Mouse (Mus musculus): ENCODE results near the gene Arrb2.
A peak's percentile ranks its signal among the peaks of the same experiment; 100 is the strongest.
"Not testable (repeated sequence)": the region's sequence is repeated elsewhere in the genome, so short reads cannot be mapped to it uniquely, and the experiment has no call there.

Gene Arrb2

DNA sequence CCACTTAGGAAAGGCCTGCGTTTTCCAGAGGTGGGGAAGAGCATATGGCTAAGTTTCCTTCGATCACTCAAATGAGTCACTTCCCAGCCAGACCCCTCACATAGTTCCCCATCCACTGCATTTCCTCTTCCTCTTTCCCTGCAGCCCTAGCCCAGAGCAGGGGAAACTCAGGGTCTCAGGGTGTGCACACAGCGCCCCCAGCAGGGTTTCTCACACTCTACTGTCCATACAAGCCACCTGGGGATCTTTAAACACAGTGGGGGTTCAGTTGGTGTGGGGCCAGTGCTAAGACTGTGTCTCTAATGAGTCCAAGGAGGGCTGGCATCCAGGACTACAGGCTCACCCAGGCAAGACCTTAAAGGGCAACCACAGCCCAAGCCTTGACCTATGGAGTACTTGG lies 14.3 kb downstream of the Arrb2 start:
- DNase-seq: no peak

DNA sequence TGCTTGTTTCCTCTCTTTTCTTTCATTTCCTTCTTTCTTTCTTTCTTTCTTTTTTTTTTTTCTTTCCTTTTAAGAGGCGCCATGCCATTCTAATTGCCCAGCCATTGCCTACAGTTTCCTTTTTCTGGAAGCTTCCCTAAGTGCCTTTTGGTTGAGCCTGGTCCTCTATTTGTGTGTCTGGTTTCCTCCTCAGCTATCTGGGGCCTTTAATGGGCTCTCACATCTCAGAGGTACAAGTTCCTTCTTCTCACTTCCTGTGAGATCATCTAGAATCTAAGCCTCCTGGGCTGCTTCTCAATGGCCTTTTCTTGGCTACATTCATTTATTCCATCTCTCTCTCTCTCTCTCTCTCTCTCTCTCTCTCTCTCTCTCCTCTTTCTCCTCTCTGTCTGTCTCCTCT lies 14.9 kb downstream of the Arrb2 start:
- DNase-seq: no peak

DNA sequence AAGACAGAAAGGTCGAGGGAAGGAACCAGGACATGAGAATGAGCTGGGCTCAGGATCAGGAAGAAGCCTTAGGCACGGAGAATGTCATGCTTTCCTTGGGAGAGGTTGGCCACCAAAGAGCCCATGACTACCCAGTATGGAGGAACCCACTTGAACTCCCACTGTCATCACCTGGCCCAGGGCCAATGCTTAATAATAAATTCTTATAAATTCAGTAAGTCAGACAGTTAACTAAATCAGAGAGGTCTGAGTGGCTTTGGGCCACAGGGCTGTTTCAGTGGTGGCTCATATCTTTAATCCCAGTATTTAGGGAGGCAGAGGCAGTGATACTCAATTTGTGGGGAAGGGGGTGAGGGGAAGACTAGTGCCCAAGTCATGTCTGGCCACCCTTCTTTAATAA lies 18.5 kb downstream of the Arrb2 start:
- DNase-seq: no peak

DNA sequence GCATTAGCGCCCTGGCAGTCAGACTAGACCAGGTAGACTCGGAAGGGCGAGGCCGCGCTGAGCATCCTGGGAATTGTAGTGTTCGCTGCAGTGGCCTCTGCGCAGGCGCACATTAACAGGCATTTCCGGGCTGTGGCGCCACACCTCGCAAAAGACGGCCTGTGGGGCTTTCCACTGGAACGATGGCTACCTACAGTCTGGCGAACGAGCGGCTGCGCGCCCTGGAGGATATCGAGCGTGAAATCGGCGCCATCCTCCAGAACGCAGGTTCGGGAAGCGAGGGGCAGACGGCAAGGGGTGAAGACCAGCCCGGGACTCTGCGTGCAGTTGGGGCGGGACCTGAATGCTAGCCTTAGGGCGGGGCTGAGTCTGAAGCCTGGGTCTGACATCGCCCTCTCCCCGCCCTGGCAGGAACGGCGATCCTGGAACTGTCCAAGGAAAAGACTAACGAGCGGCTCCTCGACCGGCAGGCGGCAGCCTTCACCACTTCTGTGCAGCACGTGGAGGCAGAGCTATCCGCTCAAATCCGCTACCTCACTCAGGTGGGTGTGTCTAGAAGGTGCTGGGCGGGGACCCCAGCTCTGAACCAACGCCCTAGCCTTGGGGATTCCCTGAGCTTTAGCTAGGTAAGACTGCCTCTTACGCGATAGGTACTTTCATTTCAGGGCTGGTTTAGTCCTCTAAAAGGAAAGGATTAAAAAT lies 19.5 kb downstream of the Arrb2 start, which contains the start of gene Med11:
Med11 (plus strand) TSS at position 123 of the 702 bp plus-strand sequence.
- peak; percentile 92 to 93 for DNase-seq

DNA sequence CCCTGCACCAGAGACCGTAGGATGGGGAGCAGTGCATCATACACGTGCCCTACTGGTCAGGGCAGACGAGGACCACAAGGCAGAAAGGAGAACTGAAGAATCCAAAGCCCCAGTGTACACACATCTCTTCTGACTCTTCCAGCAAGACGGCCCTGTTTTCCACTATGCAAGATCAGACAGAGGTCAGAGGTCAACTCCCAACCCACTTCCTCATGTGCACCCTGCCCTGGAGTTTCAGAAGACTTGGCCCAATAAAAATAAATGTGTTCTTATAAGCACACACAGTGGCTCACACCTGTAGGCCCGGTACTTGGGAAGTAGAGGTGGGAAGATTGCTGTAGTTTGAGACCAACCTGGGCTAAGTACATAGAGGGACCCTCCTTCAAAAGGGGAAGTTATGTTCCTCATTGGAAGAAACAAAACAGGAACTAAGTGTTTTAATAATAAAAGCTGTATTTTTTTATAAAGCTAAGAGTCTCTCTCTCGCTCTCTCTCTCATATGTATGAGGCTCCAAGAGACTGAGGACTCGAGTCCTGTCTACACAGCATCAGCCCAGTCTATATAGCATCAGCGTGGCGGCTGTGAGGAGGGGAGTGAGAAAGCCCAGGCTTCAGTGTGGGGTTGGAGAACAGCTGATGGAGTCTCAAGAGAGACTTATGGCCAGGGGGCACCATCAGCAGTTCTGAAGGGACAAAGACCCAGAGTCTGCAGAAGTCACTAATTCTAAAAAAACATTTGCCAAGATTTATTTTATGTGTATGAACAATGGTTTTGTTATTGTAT lies 21.0 kb downstream of the Arrb2 start:
- DNase-seq: peak; percentile 51 to 54

DNA sequence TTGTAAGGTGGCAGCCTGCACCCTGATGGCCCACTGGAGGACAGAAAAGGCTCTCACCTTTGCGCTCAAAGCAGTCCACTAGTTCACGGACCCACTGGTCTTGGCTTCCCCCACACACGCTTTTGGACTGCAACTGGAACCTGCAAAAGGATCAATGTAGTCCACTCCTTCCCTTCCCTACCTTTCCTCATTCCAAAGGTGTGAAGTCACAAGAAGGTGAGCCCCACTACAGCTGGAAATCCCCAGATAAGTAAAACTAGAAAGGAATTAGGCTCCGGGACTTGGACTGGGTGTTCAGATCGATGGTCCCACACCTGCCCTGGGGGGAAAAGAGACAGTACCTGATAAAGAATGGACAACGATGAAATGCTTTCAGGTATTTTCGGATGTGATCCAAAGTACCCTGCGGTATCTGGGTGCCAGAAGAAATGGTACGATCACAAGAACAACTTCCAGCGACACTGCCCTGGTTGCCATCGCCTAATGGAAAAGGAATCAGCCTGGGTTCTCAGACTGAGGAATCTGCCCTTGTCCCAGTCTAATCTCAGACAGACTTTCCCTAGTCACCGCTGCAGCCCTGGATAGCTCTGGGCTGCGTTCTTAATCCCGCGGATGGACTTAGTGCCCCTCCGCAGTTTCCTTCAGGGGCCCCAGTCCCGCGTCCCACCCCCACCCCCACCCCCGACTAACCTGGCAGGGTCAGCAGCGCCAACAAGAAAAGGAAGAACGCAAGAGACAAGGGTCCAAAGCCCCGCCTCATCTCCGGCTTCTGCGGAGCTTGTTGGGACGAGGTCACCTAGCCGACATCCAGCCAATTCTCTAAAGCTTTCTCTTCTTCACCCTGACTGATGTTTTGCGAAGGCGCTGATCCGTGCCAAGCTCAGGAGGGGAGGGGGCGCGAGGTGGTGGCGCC lies 26.5 kb downstream of the Arrb2 start, which contains the start of gene Zmynd15:
Zmynd15 (plus strand) TSS at position 746 of the 913 bp plus-strand sequence.
- DNase-seq: peak; percentile 16 to 23

DNA sequence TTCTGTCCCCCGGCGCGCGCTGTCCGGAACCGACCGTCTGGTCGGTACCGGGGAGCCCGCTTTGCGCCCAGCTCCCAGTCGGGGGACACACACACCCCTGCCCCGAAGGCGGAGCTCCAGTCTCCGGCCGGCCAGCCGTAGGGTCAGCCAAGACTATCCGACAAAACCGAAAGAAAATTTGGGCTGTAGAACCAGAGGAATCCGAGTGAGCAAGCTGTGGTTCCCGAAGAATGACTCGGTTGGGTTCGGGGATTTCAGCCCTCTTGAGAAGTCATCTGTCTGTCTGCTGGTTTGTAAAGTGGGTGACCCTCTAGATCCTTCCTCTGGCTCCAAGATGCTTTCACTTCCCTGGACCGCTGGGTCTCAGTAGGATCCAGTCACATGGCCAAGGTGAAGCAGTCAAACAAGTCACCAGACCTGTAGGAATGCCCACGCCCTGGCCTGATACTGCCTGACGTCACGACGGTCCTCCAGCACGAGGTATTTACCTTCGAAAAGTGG lies 27.2 kb downstream of the Arrb2 start, which contains the start of gene Cxcl16:
Cxcl16 (minus strand) TSS at position 384 of the 501 bp plus-strand sequence.
- peak; percentile 41 to 46 for DNase-seq

DNA sequence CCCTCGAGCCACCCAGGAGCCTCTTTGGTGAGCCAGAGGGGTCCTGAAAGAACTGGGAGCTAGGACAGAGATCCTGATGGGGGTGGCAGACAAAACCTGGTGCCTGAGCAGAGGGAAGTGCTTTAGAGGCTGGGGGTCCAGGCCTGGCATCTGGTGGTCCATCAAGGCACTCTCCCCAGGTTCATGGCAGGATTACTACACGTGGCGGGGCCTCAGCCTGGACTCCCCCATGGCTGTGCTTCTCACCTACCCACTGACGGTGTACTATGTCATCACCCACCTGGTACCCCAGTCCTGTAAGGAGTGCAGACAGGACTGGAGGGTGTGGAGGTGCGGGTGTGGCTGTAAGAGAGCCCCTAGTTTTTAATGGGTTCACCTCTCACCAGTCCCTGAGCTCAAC lies 31.5 kb downstream of the Arrb2 start:
- DNase-seq: no peak

DNA sequence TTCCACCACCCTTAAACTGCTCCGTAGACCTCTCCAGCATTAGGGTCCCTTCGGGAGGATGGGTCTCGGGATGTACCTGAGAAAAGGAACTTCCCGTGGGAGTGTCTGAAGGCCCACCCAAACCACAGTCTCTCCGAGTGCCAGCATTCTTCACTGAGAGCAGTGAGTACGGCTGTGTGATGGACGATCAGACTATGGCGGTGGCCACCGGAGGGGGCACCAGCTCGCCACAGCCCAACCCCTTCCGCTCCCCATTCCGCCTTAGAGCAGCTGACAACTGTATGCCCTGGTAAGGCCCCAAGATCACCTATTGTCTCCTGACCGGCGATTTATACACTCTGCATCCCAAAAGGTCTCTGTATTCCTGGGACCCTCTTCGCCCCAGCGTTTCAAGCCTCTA lies 32.8 kb downstream of the Arrb2 start:
- DNase-seq: no peak

DNA sequence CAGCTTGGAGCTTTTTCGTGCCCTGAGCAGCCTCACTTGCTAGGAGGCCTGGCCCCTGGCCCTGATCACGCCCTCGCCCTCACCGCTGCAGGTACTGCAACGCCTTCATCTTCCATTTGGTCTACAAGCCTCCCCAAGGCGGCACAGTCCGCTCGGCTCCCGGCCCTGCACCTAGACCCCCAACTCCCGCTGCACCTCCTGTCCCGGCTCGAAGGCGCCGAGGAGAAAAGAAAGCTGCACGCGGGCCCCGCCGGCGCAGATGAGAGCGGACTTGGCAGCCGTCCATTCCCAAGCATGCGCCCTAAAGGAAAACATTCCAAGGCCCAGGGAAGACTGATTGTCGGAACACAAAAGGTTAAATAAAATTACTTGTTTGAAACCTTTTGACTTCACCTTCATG lies 33.4 kb downstream of the Arrb2 start:
- no peak for DNase-seq

DNA sequence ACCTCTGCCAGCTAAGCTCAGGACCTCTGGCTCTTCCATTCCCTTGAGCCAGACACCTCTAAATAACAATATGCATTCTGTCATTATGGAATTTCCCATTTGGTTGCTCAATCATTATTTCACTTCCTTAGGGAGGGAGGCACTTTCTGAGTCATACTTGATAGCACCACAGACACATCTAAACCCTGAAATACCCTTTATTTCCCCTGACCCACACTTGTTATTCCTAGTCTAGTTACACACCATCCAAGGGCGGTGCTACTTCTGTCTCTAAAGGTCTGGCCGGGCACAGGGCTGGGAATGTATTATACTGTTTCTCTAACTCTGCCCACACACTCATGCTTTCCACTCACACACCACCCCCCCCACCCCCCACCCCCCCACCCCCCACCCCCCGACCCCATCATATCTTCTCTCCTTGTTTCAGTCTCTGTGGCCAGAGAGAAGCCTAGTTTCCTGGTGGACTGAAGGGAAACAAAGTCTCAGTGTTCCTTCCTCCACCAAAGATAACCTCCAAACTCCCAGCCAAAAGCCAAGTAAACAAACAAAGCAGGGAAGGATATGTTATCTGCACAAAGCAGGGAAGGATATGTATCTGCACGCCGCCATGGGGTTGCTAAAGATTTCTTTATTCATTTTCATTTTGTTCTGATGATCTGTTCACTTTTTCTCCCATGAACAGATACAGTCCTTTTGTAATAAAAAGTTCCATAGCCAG lies 35.6 kb downstream of the Arrb2 start:
- no peak for DNase-seq

DNA sequence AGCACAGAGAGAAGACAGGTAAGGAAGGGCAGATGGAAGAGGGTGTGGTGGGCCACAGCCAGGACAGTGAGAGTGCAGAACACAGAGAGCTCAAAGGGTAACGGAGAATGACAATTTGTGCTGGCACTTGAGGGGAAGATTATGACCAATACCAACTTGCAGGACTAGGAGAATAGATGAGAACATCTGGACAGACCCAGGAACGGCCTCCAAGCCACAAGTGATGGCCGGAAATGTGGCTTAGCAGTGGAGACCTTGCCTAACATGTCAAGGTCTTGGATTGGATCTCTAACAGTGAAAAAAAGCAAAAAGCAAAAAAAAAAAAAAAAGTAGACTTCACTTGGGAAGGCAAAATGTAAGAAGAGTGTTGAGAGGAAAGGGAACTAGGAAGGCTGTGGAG lies 37.3 kb downstream of the Arrb2 start:
- DNase-seq: no peak

DNA sequence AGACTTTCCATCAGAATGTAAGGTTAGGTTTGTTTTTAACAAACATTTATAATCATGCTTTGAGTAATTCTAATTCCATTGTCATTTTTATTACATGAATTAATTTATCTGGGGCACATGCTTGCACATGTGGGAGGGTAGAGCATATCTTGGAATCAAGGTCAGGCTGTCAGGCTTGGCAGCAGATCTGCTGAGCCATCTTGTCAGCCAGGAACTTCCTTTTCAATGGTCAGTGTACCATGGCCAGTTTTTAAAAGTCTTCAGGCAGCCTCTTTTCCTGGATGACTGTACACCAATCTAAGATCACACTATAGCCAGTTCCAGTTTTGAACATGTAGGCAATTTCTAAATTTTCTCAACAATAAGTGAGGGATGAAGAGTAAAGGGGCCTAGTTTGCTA lies 40.3 kb downstream of the Arrb2 start:
- DNase-seq: no peak

DNA sequence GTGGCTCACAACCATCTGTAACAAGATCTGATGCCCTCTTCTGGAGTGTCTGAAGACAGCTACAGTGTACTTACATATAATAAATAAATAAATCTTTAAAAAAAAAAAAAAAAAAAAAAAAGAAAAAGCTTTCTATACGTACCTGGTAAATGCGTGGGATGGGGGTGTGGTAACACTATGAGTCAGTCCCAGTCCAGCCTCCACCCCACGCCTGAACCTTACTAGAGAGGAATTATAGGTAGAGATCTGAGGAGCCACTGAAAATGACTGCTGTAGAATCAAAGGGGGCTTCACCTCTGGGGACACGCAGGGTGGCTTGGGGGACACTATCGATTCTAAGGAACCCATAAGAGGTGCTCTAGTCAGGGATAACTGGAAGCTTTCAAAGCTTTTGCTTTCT lies 40.9 kb downstream of the Arrb2 start:
- DNase-seq: not testable (repeated sequence)

DNA sequence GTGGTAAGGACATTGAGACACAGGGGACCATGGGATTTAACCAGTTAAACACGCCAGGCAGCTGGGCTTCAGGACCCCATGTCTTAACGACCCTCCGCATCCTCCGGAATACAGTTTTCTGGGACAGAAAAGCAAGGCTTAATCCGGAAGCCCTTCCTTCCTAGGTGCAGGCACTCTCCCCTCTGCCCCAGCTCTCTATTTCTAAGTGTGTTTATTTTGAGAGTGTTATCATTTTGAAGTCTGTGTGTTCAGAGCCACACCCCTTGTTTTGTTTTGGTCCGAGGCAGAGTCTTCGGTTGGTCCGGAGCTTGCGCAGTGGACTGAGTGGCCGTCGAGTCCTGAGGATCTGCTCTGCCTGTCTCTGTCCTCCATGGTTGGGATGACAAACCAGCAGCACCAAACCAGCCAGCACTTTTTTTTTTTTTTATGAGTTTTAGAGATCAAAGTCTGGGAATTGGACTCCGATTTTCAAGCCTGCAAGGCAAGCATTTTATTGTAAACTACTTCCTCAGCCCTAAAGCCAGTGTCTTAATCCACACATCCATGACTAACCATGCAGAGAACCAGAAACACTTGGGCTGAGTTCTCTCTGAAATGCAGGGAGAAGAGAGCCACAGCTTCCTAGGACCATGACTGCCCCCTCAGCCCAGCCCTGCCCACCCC lies 42.6 kb downstream of the Arrb2 start:
- DNase-seq: no peak

DNA sequence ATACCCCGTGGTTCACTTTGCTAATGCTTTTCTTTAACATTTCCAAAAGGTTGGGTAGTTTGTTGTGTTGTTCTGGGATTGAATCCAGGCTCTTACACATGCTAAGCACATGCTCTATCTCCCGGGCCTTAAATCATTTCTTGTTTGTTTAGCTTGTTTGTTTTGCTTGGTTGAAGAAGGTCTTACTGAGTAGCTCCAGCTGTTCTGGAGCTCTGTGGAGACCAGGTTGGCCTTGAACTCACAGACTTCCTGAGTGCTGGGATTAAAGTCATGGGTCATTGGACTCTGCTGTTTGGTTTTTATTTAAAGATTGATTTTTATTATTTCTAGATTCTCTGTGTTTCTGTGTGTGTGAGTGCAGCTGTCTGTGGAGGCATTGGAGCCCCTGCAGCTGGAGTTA lies 53.1 kb downstream of the Arrb2 start:
- no peak for DNase-seq

DNA sequence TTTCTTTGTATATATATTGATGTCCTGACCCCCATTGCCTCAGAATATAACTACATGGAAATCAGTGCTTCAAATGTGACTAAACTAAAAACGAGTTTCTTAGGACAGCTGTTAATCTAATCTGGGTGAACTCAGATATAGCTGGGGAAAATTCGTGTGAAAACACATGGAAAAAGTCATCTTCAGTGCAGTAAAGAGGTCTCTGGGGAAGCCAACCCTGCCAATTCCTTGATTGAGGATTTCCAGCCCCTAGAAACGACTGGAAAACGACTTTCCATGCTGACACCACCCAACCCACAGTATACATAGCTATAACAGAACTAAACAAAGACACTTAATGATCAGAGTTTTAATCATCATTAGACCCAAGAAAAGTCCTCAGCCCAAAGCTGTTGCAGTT lies 55.4 kb downstream of the Arrb2 start:
- DNase-seq: no peak

DNA sequence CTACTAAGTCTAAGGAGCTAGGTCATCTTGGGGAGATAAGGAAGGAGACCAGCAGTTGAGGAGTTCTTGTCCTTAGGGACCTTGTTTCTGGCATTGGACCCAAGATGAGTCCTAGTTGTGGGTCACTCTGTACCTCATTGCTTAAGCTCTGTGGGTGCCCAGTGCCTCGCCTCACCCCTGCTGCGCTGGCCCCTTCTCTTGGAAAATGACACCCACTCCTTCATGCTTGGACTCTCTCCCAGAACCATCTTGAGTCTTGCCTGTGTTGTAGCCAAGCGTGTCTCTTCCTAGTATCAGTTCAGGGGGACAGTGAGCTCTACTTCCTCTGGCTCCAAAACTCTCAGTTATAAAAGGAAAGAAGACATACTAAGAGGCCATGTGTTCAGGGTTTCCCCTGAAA lies 56.7 kb downstream of the Arrb2 start:
- DNase-seq: no peak

DNA sequence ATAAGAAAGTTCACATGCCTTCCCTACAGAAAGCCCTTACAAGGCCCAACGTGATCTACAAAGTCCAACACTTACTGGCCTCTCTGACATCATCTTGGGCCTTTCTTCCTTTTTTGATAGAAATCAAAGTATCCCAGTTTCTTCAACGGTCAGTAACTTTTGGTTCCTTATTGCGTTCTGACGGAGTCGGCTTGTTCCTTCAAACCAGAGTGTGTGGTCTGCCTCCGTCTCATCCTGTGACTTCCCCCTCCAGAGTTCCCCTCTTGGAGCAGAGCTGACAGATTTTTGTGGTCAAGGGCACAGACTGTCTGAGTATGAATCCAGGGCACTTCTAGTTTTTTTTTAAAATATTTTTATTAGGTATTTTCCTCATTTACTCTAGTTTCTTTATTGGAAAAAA lies 57.2 kb downstream of the Arrb2 start:
- no peak for DNase-seq

Measured in B cell, adult 2 months (primary cell).